Mouse (Mus musculus): ENCODE measurements at regions not wholly inside any gene's neighbourhood (a gene's known extent, or its start where the extent isn't known, plus 50 kb on each side); places are given as distances from the start of the nearest gene placed in this dataset.

DNA sequence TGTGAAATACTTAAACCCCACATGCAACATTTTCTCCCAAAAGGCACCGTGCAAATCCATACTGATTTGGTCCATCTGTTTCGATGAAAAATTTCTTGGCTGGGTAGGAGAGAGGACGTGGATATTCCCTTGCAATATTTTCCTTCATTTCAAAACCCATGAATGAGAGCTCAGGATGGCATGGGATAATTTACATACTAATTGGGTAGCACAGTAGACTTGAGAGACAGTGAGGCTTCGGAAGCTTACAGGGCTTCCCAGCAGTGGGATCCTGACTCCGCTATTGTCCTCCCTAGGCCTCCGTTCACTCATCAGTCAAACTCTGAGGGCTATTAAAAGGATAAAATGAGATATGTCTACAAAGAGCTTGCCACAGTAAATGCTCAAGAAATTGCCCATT lies 59.8 kb downstream of the Sox3 start:
- no peak for DNase-seq (ENCODE audit: low spot score)

DNA sequence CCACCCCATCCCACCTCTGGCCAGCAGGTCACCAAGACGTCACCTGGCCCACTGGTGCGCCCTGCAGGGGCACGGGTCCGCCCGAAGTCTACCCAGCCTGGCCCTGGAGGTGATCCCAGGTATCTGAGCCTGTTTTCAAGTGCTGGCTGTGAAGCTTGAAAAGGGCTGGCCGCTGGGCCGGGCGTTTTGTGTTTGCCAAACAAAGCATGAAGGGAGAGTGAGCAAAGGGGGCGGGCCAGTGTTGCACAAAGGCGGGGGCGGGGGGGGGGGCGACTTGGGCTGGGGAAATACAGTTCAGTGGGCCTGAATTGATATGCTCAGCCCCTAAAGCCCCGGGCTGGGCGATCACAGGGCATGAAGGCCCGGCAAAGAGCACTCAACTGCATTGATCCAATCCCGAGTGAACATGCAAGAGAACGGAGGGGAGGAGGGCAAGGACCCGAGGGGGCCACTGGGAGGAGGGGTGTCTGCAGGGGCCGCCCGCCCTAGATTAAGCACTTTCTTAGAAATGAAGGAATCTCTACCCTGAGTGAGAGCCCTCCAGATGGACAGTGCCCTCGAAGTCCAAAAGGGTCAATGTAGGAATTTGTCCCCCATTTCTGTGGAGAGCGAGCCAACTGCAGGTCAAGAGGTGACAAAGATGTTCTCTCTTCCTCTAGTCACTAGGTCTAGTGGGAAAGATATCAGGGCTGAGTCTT lies 61.8 kb downstream of the Sox3 start:
- DNase-seq (ENCODE audit: low spot score), result peak; percentile 1

DNA sequence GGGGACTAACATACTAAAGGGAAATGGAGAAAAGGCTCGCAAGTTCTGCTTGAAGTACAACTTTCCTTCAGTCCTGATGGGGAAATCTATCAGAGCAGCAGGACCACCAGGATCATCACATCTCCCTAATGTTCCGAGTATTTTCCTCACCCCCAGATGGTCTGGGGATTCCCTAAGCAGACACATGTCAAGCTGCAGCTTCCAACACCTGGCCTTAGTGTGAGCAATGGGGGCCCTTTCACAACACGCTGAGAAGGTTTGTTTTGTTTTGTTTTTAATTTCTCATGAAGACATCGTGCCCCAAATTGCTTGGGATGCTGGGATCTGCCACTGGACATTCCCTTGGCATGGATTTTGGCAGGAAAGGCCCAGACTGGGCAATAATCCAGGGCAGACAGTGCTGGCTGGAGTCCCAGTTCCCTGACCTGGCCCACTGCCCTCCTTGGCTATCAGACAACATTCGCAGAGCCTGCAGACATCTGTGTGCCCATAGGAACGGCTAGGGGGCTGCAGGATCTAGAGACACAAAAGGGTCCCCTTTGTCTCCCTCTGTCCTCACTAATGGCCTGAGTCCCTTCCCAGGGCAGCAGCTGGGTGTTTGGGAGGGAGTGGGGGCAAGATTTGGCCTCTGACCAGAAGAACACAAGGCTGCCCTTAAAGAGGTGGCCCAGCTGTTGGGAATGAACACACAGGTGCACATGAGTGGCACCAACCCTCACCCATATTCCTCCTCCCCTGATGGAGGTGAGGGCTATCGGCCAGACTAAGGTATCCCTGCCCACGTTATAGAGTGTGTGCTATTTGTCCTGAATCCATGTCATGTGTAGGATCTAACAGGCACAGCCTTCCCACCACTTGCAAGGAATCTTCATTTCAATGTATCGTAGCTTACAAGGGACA lies 67.8 kb downstream of the Sox3 start:
- DNase-seq (ENCODE audit: low spot score), result no peak

DNA sequence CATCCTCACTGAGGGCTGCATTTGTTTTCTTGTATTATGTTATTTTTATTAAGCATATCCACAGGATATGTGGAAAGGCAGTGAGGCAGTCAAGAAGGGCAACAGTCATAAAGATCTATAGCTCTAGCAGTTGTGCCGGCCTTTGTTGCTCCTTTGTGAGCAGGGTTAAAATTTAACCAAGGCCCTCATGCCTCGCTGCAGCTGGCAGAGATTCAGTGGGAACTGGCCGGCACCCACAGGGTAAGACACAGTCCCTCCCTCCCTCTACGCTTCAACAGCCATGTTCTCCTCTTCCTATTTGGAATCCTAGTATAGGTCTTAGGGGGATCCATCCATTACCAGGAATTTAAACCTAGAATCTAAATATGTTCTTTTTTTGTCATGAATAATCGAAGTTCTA lies 94.7 kb downstream of the Sox3 start:
- DNase-seq (ENCODE audit: low spot score), result no peak

DNA sequence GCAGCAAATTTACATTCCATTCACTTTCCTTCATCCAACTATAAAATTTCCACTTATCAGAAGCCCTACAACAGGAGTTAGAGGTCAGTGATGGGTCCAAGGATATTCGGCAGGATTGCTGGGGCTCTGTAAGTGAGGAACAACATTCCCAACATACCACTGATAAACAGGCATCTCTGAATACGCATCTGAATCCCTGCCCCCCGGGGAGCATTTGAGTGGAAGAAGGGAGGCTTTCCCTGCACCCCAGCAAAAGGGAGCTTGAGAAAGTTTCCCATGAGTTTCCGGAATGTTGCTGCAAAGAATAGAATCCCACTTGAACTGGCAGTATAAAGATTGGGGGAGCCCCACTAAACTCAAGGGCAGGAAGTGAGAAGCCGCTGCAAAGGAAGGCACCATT lies 112.5 kb downstream of the Sox3 start:
- peak; percentile 7 for DNase-seq (ENCODE audit: low spot score)

DNA sequence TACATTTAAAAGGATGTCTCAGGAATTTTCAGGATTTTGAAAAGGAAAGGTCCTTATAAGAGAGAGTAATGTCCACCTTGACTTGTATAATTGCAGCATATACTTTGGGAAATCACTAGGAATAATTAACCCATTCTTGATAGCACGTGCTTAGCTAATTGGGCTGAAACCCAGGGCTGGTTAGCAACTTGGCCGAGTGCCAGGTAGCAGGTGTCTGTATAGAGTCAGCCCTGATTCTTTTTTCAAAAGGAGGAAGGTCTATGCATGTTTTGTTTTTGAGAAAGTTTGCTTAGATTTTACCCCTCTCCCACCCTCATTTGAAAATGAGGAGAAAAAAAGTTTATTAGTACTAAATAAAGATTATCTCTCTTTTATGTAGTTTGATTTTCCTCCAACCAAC lies 113.1 kb downstream of the Sox3 start:
- DNase-seq (ENCODE audit: low spot score), result no peak

DNA sequence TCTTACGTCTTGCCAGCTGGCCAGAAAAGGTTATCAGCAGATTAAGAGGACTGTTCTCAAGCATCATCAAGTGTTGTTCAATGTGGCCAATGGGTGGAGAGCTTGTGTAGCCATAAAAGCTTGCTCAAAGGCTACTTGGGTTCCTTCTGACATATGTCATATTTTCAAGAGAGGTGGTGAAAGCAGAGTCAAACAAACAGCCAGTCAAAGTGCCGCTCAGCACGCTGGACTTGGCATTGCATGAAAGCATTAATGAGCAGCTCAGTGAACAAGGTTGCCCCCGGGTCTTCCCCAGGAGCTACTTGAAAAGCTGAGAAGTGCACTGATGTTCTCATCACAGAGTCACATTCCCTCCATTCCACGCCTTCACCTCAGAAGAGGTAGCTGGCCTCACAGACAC lies 119.6 kb downstream of the Sox3 start:
- DNase-seq (ENCODE audit: low spot score), result no peak

DNA sequence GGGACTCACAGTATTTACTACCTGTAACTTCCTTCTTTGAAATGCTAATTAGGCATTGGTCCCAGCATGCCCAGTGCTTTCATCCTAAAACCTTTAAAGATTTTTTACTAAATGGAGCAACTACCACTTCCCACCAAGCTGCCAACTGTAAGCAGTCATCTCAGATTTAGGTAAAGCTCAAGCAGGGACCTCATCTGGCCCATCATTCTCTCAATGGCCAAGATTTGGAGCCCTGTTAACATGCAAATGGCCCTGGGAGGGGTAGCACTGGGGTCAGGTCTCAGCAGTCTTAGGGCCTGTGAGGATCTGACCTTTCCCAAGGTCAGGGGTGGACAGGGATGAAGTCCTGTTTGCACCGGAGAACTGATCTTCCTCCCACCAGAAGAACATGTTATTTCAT lies 120.8 kb downstream of the Sox3 start:
- no peak for DNase-seq (ENCODE audit: low spot score)

DNA sequence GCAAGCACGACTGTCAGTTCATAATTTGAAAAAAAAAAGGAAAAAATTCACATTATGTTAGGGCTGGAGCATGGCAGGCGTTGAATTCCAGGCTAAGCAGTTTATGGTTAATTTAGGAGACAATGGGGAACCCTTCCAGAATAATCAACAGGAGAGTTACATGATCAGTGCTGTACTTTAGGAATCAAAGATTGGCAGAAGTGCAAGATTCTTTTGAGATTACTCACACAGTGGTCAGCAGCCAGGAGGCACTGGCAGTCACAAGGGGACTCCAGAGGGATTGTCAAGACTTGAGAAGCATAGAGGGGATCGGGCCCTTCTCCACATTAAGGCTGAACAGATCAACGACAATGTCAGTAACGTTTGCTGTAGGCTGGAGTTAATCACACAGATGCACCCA lies 142.8 kb downstream of the Sox3 start:
- no peak for DNase-seq (ENCODE audit: low spot score)

DNA sequence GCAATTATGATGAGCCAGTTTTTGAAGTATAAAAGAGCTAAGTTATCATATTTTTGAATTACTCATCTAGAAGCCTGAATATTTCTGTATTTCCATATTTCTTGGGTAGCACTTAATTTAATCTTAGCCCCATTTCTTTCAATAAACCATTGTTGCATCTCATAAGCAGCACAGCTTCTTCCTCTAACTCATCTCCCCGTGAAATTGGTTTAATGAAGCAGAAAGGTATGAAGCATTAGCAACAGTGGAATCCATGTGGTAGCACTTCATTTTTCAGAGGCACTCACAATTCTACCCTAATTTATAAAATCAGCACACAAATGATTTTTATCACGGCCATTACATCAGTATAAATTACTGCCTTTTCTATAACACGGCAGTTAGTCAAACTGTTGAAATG lies 149.3 kb downstream of the Sox3 start:
- DNase-seq (ENCODE audit: low spot score), result no peak

DNA sequence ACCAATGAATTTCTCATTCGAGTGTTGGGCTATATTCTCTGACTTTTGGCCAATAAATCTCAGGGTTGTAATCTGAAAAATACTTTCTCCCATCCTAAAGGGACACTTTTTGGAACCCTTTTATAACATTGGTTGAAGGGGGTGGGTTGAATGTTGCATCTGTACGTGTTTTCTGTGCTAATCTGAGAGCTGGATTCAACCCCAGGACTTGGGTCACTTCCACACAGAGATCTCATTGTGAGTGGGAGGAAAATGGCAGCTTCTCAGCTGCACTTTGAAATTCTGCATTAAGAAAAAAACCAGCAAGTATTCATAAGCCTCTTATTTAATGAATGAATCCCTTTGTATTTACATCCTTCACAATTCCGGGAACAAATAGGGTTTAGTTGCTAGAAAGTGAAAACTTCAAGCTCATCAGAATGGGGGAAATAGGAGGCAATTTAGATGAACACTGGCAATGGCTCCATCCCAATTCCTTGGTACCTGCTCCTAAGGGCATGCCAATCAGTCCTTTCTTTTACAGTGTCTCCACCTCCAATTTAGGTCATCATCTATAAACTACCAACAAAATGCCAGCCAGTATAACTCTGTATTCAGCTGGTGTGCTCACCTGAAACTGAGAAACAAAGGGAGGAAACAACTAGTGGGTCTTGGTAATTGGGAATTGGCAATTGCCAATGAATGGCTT lies 150.1 kb downstream of the Sox3 start:
- DNase-seq (ENCODE audit: low spot score), result no peak

DNA sequence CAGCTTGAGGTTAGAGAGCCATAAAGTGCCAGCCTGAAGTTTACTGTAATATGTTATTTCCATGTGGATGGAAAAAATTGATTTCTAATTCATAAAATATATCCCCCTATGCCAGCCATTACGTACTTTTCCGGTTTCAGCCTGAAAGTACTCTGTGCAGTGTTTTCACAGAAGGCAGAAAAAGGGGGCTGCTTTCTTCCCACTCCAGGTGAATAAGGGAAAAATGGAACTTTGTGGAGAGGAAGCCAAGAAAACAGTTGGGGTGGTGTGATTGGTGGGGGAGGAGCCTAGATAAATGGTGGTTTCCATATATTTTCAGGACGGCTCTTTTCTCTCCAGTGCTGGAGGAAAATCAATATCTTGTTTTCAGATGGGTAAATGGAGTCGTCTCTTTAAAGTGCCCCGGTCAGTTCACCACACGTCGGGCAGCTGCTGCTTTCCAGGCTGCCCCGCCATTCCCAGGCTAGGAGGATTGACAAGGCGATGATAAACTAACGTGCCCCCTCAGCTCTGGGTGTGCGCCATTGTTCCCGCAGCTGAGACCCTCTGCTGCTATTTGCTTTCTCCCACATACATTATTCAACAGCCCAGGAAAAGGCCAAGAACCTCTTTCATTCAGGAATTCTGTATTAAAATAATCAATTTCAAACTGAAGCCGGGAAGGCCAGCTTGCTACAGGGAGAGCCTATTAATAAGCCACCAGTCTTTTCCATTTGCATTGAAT lies 127.1 kb upstream of the Atp11c start:
- DNase-seq (ENCODE audit: low spot score), result no peak

DNA sequence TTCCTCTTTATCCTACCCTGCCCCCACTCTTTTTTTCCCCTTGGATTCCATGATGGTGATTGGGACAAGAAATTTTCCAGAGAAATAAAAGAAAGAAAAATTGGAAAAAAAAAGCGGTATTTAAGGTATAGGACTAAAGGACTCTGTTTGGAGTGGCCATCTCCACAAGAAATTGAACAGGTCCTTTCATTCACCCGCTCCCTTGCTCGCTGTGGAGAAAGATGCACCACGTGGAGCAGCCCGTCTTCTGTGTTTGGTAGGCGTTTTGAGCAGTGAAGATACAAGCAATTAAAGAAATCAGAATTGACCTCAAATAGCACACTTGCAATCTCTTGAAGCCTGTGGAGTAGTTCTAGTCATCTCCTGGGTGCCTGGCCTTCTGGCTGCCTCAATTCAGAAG lies 126.3 kb upstream of the Atp11c start:
- DNase-seq (ENCODE audit: low spot score), result no peak

DNA sequence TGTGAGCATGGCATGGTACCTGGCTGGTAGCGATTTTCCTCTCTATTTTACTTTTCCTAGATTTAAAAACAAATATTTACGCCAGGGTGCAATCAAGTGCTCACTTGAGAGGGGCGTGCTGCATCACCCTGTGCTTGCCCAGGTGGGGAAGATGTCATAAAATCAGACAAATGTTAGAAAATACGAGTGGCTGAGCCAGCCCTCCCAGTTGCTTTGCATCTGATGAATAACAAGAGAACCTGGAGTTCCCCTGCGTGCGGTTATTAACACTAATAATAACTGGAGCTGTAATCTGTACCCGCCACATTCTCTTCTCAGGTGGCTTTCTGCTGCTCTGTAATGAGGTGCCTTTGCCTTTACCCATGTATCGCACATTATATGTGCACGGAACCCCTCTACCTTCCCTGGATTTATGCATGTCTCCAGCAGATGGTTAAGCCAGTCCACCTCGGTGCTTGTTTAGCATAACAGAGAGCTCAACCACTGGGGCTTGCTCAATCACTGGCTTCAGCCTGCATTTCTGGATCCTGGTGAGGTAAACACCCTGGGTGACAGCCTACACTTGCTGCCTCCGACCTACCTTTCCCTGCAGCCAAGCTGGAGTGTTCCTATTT lies 125.8 kb upstream of the Atp11c start:
- no peak for DNase-seq (ENCODE audit: low spot score)

DNA sequence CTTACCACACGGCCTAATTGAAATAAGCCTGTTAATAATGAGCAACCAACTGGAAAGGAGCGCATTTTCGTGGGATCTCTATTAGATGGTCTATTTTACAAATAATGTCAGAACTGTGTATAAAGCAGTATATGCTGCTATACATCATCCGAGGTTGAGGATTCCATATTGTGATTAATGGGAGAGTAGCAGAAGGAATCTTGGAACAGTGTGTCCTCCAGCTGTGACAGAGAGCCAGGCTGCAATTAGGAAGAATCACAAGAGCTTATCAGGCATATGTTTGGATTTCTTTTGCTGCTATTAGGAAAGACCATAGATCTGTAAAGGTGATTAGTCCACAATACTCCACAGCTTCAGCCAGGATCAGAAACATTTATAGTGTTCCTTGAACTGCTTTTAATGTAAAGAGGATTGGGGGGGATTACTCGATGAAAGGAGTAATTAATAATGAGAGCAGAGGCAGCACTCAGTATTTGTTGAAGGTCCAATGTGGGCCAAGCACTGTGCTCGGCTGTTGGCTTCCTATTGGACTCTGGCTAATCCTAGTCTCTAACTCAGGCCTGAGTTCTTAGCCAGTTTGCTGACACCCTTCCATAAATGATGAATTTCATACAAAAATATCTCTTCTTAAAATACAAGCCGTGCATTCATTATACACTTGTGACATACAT lies 88.7 kb upstream of the Atp11c start:
- DNase-seq (ENCODE audit: low spot score), result no peak

DNA sequence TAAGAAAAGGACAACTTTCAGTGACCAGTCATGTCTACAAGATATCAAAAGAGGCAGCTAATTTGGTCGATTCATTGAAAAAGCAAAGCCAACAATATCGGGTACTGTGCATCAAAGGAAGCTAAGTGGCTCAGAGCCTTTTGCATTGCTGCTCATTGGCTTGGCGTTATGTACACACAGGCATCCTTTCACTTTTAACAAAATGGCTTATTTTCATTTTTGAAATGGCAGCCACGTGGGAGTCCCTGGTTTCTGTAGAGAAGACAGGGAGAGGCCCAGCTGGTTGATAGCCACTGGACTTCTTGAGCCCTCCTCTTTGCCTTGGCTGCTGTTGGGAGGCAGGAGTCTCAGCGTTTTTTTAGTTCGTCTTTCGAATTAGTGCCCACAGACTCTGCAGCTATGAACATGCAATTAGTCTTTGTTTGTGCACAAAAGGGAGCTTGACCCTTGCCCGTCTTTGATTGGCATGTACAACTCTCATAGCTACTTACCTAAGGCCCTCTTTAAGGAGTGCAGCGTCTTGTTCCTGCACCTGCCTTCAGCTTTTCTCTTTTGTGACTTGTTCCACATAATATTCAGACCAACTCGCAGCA lies 52.3 kb upstream of the Atp11c start:
- no peak for DNase-seq (ENCODE audit: low spot score)
